Mouse (Mus musculus) thymus, adult 2 months (tissue): ENCODE measurements at regions not wholly inside any gene's neighbourhood (a gene's known extent, or its start where the extent isn't known, plus 50 kb on each side); places are given as distances from the start of the nearest gene placed in this dataset.

Experiments used
- DNase-seq: peaks from one replicate; pipeline ENCODE4 v3.0.0; 2021
- H3K27ac ChIP-seq: fragments of 200-500 bp; 2 replicates; pipeline ENCODE4 v1.5.1; 2012; ENCODE audit warnings: low read length, control low read depth; ENCODE audit not compliant: control insufficient read depth, insufficient read depth
- H3K27me3 ChIP-seq: fragments of 200-500 bp; 2 replicates; pipeline ENCODE4 v1.6.1; 2012; ENCODE audit warnings: mild to moderate bottlenecking, low read length, moderate library complexity, mixed read lengths; ENCODE audit not compliant: control insufficient read depth, insufficient read depth
- H3K36me3 ChIP-seq: fragments of 200-500 bp; 2 replicates; pipeline ENCODE4 v1.6.1; 2012; ENCODE audit warnings: mild to moderate bottlenecking, low read length, moderate library complexity; ENCODE audit not compliant: control insufficient read depth, insufficient read depth
- H3K4me1 ChIP-seq: fragments of 200-500 bp; replicated peaks from 2 replicates; pipeline ENCODE4 v1.6.1; 2012; ENCODE audit warnings: low read length; ENCODE audit not compliant: control insufficient read depth, insufficient read depth
- H3K4me3 ChIP-seq: fragments of 200-500 bp; 2 replicates; pipeline ENCODE4 v1.5.1; 2012; ENCODE audit warnings: mild to moderate bottlenecking, low read length, control low read depth, moderate library complexity; ENCODE audit not compliant: control insufficient read depth, insufficient read depth
- CTCF ChIP-seq: fragments of 200-500 bp; IDR thresholded peaks from 2 replicates; pipeline ENCODE4 v1.5.1; 2012; ENCODE audit warnings: mild to moderate bottlenecking, control low read depth, low read length, moderate library complexity, borderline replicate concordance; ENCODE audit not compliant: control insufficient read depth, poor library complexity, insufficient read depth; ENCODE audit errors: extremely low read depth
- POLR2A ChIP-seq: fragments of 200-500 bp; IDR thresholded peaks from 2 replicates; pipeline ENCODE4 v1.6.1; 2012; ENCODE audit warnings: mild to moderate bottlenecking, low read length, control low read depth, moderate library complexity; ENCODE audit not compliant: control insufficient read depth, poor library complexity, insufficient read depth; ENCODE audit errors: extremely low read depth
- WGBS: fragments of 180-500 bp; shearing (Covaris S2); methylation state at CpG from one replicate; pipeline ENCODE4 v1.1.7; 2018; 5-methylcytosine and 5-hydroxymethylcytosine counted together

- no peak overlapping the region for H3K4me3 ChIP-seq
- H3K27ac ChIP-seq, result no peak overlapping the region
- no peaks in the 10 kb centered on the region for H3K27me3 ChIP-seq
- no peaks in the 10 kb centered on the region for H3K36me3 ChIP-seq
- WGBS, result 44% methylated on average over 7 of the region's 7 CpGs
- 0 out of 2 replicates have a peak, but pooled peaks cover 2% of the 10 kb centered on the region for H3K4me1 ChIP-seq
- TF ChIP-seq CTCF, result no peak
- TF ChIP-seq POLR2A, result no peak
- DNase-seq, result no peak
These were observed 139.3 kb downstream of the Cand1 start for GRCm38 (mm10) chr10:119100511-119100910.

- TF ChIP-seq POLR2A, result no peak
- TF ChIP-seq CTCF, result no peak
- DNase-seq, result no peak
- 91% methylated on average over 10 of the region's 10 CpGs for WGBS
These were observed 140.6 kb downstream of the Cand1 start for GRCm38 (mm10) chr10:119099092-119099792.

GRCm38 (mm10) chr10:119094166-119094565, 145.7 kb downstream of the Cand1 start:
- H3K4me1 ChIP-seq, result 0 out of 2 replicates have a peak, but pooled peaks cover 2% of the 10 kb centered on the region
- TF ChIP-seq CTCF, result no peak
- no peak for TF ChIP-seq POLR2A
- no peaks in the 10 kb centered on the region for H3K27me3 ChIP-seq
- 96% methylated on average over 11 of the region's 11 CpGs for WGBS
- no peak overlapping the region for H3K4me3 ChIP-seq
- H3K27ac ChIP-seq, result no peak overlapping the region
- no peaks in the 10 kb centered on the region for H3K36me3 ChIP-seq
- DNase-seq, result no peak

More at GRCm38 (mm10) chr10:119099092-119099792, 140.6 kb downstream of the Cand1 start:
- H3K36me3 ChIP-seq, result no peaks in the 10 kb centered on the region
- H3K27ac ChIP-seq, result no peak overlapping the region
- H3K4me3 ChIP-seq, result no peak overlapping the region
- H3K27me3 ChIP-seq, result no peaks in the 10 kb centered on the region
- H3K4me1 ChIP-seq, result 0 out of 2 replicates have a peak, but pooled peaks cover 2% of the 10 kb centered on the region

GRCm38 (mm10) chr10:119087886-119088285, 152.0 kb downstream of the Cand1 start:
- WGBS, result 94% methylated on average over 4 of the region's 4 CpGs
- H3K36me3 ChIP-seq, result no peaks in the 10 kb centered on the region
- H3K27me3 ChIP-seq, result no peaks in the 10 kb centered on the region
- DNase-seq, result no peak
- 0 out of 2 replicates have a peak, but pooled peaks cover 4% of the 10 kb centered on the region for H3K4me1 ChIP-seq
- TF ChIP-seq CTCF, result no peak
- H3K4me3 ChIP-seq, result no peak overlapping the region
- no peak overlapping the region for H3K27ac ChIP-seq

- Histone ChIP-seq H3K27ac (no peak overlapping the region), H3K36me3 (no peaks in the 10 kb centered on the region), H3K4me3 (no peak overlapping the region), H3K27me3 (no peaks in the 10 kb centered on the region), H3K4me1 (0 out of 2 replicates have a peak, but pooled peaks cover 4% of the 10 kb centered on the region)
- TF ChIP-seq POLR2A (no peak), CTCF (no peak)
- 94% methylated on average over 5 of the region's 5 CpGs for WGBS
- DNase-seq, result no peak
These were observed 152.7 kb downstream of the Cand1 start for GRCm38 (mm10) chr10:119087071-119087665.

GRCm38 (mm10) chr10:119086450-119086849, 153.4 kb downstream of the Cand1 start:
- Histone ChIP-seq H3K4me1 (0 out of 2 replicates have a peak, but pooled peaks cover 4% of the 10 kb centered on the region), H3K4me3 (no peak overlapping the region), H3K36me3 (no peaks in the 10 kb centered on the region), H3K27ac (no peak overlapping the region), H3K27me3 (no peaks in the 10 kb centered on the region)
- WGBS, result 60% methylated on average over 5 of the region's 5 CpGs
- DNase-seq, result no peak
- TF ChIP-seq CTCF (no peak), POLR2A (no peak)
